Mouse (Mus musculus): Measurements from ENCODE around the gene Fancg. TPM values are rescaled to one million over a fixed set of nuclear protein-coding genes. Genes with fewer than 3 reads are reported as not detected.
A peak's percentile ranks its signal among the peaks of the same experiment; 100 is the strongest.
"Not testable (repeated sequence)": the region's sequence is repeated elsewhere in the genome, so short reads cannot be mapped to it uniquely, and the experiment has no call there.

The Fancg gene
- polyA plus RNA-seq, 1 experiment from 2014 or later: 5.5 TPM

DNA sequence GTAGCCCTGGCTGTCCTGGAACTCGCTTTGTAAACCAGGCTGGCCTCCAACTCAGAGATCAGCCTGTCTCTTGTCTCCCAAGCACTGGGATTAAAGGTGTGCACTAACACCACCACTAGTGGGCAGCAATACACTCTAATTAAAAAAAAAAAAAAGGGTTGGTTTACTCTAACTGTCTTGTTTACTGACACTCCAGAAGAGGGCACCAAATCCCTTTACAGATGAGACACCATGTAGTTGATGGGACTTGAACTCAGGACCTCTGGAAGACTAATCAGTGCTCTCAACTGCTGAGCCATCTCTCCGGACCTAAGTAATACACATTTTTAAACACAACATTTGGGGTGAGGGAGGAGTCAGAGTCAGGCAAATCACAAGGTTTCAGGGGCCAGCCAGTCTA, 4.5 kb downstream of the Fancg start:
- no peaks in the 10 kb centered on the region; the same call in 1 of the 2 replicates for H3K36me3 ChIP-seq (replicated peaks; ENCODE audit: insufficient read depth, low read length)
- no peaks in the 10 kb centered on the region for H3K27me3 ChIP-seq (ENCODE audit: insufficient read depth, low read length)
- no peak overlapping the region for H3K4me3 ChIP-seq (ENCODE audit: low read depth, low read length)
- peak; percentile 82 for TF ChIP-seq CTCF (IDR thresholded peaks at IDR 0.05; ENCODE audit: low read depth)
- no peak for TF ChIP-seq EP300 (IDR thresholded peaks at IDR 0.05; ENCODE audit: low read depth)
- peaks cover 6% of the 10 kb centered on the region; the same call in 1 of the 2 replicates for H3K4me1 ChIP-seq (ENCODE audit: insufficient read depth)
- H3K9me3 ChIP-seq (ENCODE audit: low read length): no peaks in the 10 kb centered on the region
- DNase-seq (no peak), ATAC-seq (peak; percentile 52)
- 59% methylated on average over 2 of the region's 2 CpGs for WGBS (ENCODE audit: insufficient replicate concordance)
- no peak overlapping the region for H3K4me2 ChIP-seq (ENCODE audit: low read depth, low read length)
- no peak overlapping the region for H3K9ac ChIP-seq (replicated peaks)
- no peak overlapping the region for H3K27ac ChIP-seq (ENCODE audit: low read depth)

DNA sequence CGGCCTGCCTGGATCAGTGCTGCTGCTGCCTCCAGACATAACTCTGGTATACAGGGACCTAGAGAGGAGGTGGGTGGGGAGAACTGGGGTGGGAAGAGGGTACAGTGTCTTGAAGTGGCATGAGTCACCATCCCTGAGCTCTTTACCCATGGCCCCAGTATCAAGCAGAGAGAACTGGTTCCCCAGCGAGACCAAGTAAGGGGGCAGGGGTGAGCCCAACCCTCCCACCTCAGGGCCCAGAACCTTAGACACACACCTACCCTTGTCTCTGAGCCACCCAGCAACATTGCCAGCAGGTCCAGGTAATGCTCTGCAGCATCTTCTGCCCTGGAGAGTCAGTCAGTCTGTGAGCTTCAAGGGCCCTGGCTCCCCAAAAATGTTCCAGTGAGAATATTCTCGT, 5.4 kb downstream of the Fancg start:
- ATAC-seq (no peak), DNase-seq (no peak)
- H3K4me3 ChIP-seq (ENCODE audit: low read depth, low read length): no peak overlapping the region
- TF ChIP-seq EP300 (IDR thresholded peaks at IDR 0.05; ENCODE audit: low read depth) (no peak), CTCF (IDR thresholded peaks at IDR 0.05; ENCODE audit: low read depth) (no peak)
- 90% methylated on average over 3 of the region's 3 CpGs for WGBS (ENCODE audit: insufficient replicate concordance)
- H3K4me1 ChIP-seq (ENCODE audit: insufficient read depth): peaks cover 6% of the 10 kb centered on the region; the same call in 1 of the 2 replicates
- H3K4me2 ChIP-seq (ENCODE audit: low read depth, low read length): no peak overlapping the region
- H3K27me3 ChIP-seq (ENCODE audit: insufficient read depth, low read length): no peaks in the 10 kb centered on the region
- no peaks in the 10 kb centered on the region for H3K9me3 ChIP-seq (ENCODE audit: low read length)
- no peak overlapping the region for H3K27ac ChIP-seq (ENCODE audit: low read depth)
- no peaks in the 10 kb centered on the region; the same call in 1 of the 2 replicates for H3K36me3 ChIP-seq (replicated peaks; ENCODE audit: insufficient read depth, low read length)
- H3K9ac ChIP-seq (replicated peaks): no peak overlapping the region

DNA sequence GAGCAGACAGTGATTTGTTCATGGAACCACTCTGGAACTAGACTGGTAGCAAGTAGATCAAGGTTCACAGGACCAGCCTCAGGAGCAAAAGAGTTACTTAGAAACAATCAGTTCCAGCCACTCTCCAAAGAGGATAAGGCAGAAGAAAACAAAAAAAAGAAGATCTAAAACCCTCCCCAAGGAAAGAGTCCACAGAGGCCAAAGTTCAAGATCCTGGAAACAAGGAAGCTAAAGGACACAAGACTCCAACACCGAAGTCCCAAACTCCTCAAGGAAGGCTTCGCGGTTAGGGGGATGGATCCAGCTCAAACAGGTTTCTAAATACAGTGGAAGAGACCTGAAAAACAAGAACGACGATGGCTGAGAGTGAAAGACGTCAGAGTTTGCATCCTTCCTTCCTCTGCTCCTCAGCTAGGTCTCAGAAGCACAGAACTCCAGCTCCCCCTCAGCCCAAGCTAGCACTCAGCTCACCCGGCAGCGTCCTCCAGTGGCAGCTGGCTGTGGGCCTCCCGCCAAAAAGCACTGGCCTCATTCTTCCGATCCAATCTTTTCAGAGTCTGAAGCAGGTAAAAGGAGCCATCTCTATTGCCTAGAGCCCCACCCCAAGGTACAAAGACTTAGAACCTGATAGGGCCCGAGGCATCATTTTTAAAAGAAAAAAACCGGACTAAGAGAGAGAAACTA, 7.4 kb downstream of the Fancg start:
- ATAC-seq: no peak
- Histone ChIP-seq H3K27me3 (ENCODE audit: insufficient read depth, low read length) (no peaks in the 10 kb centered on the region), H3K27ac (ENCODE audit: low read depth) (no peak overlapping the region), H3K9me3 (ENCODE audit: low read length) (no peaks in the 10 kb centered on the region), H3K4me1 (ENCODE audit: insufficient read depth) (peaks cover 12% of the 10 kb centered on the region), H3K4me2 (ENCODE audit: low read depth, low read length) (no peak overlapping the region), H3K36me3 (replicated peaks; ENCODE audit: insufficient read depth, low read length) (no peaks in the 10 kb centered on the region; the same call in 1 of the 2 replicates), H3K4me3 (ENCODE audit: low read depth, low read length) (no peak overlapping the region), H3K9ac (replicated peaks) (no peak overlapping the region)
- no peak for TF ChIP-seq EP300 (IDR thresholded peaks at IDR 0.05; ENCODE audit: low read depth)
- no peak for TF ChIP-seq CTCF (IDR thresholded peaks at IDR 0.05; ENCODE audit: low read depth)
- 80% methylated on average over 12 of the region's 12 CpGs for WGBS (ENCODE audit: insufficient replicate concordance)
- no peak for DNase-seq

DNA sequence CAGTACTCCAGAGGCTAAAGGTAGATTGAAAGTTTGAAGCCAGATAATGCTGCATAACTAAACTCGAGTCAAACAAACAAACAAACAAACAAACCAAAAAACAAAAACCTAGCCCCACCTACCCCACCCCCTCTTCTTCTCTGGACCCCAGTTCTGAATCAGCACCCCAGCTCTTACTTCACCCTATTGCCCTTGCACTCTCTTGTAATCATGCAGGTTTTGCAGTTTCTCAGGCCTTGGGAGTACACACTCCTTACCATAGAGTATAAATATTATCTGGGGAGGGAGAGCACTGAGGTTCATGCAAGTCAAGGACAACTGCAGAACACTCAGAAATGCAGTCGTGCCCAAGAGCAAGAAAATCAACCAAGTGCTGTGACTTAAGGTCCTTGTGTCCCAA, 9.0 kb downstream of the Fancg start:
- DNase-seq: no peak

DNA sequence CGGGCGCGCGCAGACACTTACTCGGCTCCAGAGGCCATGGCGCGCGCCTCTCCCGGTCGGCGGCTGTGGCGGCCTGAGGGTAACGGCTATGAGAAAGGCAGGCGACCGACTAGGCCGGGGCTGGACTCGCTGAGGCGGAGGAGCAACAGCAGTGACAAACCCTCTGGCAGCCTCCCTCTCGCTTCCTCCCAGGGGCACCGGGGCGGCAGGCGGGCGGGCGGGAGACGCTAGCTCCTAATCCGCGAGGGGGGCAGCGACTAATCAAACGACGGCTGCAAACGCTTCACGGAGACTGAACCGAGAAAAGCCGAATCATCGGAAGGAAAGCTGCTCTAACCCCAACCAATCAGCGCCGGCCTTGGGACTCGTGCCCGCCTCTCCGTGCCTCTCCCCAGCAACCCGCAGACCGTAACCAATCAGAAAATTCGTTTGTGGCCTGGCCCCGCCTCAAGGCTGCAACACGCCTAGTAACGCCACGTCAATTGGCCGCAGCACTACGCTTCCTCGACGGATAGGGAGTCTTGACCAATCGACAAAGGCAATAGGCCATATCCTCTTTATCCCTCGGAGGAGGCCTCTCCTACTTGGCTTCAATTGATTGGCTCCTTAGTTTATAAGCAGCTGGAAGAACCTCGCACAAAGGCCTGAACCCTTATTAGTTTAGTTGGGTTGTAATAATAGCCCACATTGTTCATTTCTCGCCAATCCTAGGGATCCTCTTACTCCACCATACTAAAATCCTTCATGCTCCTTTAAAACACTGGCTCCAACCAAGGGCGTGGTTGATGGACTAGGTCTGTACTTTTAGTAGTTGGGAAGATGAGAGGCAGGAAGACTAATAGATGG, 9.9 kb downstream of the Fancg start, which contains the start of gene Vcp:
Gene Vcp (minus strand): TSS at position 367 of the 846 bp plus-strand sequence.
- 2% methylated on average over 42 of the region's 56 CpGs for WGBS (ENCODE audit: insufficient replicate concordance)

More for the DNA sequence above, 9.0 kb downstream of the Fancg start:
- Histone ChIP-seq H3K4me3 (ENCODE audit: low read depth, low read length) (no peak overlapping the region), H3K4me2 (ENCODE audit: low read depth, low read length) (no peak overlapping the region), H3K9me3 (ENCODE audit: low read length) (no peaks in the 10 kb centered on the region), H3K27me3 (ENCODE audit: insufficient read depth, low read length) (no peaks in the 10 kb centered on the region), H3K36me3 (replicated peaks; ENCODE audit: insufficient read depth, low read length) (peaks cover 4% of the 10 kb centered on the region), H3K4me1 (ENCODE audit: insufficient read depth) (peaks cover 19% of the 10 kb centered on the region), H3K9ac (replicated peaks) (no peak overlapping the region), H3K27ac (ENCODE audit: low read depth) (no peak overlapping the region)
- no peak for TF ChIP-seq EP300 (IDR thresholded peaks at IDR 0.05; ENCODE audit: low read depth)
- TF ChIP-seq CTCF (IDR thresholded peaks at IDR 0.05; ENCODE audit: low read depth): no peak
- WGBS (ENCODE audit: insufficient replicate concordance): 85% methylated on average over 2 of the region's 2 CpGs
- no peak for ATAC-seq

DNA sequence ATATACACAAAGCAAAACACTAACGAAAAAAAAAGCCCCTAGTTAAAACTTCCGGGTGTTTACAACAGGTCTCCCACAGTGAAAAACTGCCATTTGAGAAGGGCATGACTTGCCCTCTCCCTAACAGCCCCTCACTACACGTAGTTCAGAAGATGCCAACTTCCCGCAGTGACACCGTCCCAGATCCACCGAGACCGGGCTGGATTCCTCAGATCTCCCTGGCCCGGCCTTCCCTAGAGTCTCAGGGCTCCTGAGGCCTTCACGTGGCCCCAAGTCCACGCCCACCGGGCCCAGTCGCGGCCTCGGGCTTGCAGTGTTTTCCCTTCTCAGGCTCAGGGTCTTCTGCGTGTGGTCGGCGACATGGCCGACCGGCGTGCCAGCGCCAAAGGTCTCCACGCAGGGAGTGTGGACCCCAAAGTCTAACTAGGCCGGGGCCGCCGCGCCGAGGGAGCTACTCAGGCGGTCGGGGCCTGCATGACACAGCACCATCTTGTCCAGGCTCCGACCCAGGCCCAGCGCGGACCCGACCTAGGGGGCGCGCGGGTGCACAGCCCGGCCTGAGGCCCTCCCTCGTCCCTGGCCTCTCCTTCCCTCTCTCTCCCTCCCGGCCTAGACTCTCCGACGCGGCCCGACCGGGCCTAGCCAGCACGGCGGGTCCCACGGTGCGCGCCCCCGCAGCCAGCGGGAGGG, 10.7 kb downstream of the Fancg start:
- H3K9ac ChIP-seq (replicated peaks): peak overlapping the region; percentile 98
- under 1% methylated on average over 43 of the region's 51 CpGs for WGBS (ENCODE audit: insufficient replicate concordance)
- no peaks in the 10 kb centered on the region for H3K9me3 ChIP-seq (ENCODE audit: low read length)
- peaks cover 13% of the 10 kb centered on the region for H3K36me3 ChIP-seq (replicated peaks; ENCODE audit: insufficient read depth, low read length)
- peak overlapping the region; percentile 99 for H3K27ac ChIP-seq (ENCODE audit: low read depth)
- DNase-seq (peak; percentile 82), ATAC-seq (peak; percentile 70)
- H3K27me3 ChIP-seq (ENCODE audit: insufficient read depth, low read length): no peaks in the 10 kb centered on the region
- peaks cover 19% of the 10 kb centered on the region for H3K4me1 ChIP-seq (ENCODE audit: insufficient read depth)
- H3K4me3 ChIP-seq (ENCODE audit: low read depth, low read length): peak overlapping the region; percentile 95
- H3K4me2 ChIP-seq (ENCODE audit: low read depth, low read length): peak overlapping the region; percentile 78
- TF ChIP-seq CTCF (IDR thresholded peaks at IDR 0.05; ENCODE audit: low read depth) (peak; percentile 50), EP300 (IDR thresholded peaks at IDR 0.05; ENCODE audit: low read depth) (no peak)

More for the DNA sequence above, 9.9 kb downstream of the Fancg start, which contains the start of gene Vcp:
- not testable (repeated sequence) for H3K27me3 ChIP-seq (ENCODE audit: insufficient read depth, low read length); H3K36me3 ChIP-seq (replicated peaks; ENCODE audit: insufficient read depth, low read length); H3K9me3 ChIP-seq (ENCODE audit: low read length)
- H3K27ac ChIP-seq (ENCODE audit: low read depth): peak within 1 kb of the TSS; percentile 99
- peak within 1 kb of the TSS; percentile 98 for H3K9ac ChIP-seq (replicated peaks)
- H3K4me1 ChIP-seq (ENCODE audit: insufficient read depth): peaks cover 19% of the 10 kb centered on the region
- DNase-seq: peak; percentile 99
- H3K4me3 ChIP-seq (ENCODE audit: low read depth, low read length): peak within 1 kb of the TSS; percentile 95
- H3K4me2 ChIP-seq (ENCODE audit: low read depth, low read length): peak within 1 kb of the TSS; percentile 78
- ATAC-seq: peak; percentile 97

All from liver, postnatal 0 days (tissue).